Mouse (Mus musculus): ENCODE data around the gene 1110051M20Rik.

1110051M20Rik gene

GRCm38 (mm10) chr2:91411473-91411872 lies 33.0 kb downstream of the 1110051M20Rik start:
- DNase-seq = no peak

GRCm38 (mm10) chr2:91408031-91408430 lies 36.5 kb downstream of the 1110051M20Rik start:
- no peak for DNase-seq

GRCm38 (mm10) chr2:91405071-91405470 lies 39.4 kb downstream of the 1110051M20Rik start:
- DNase-seq = no peak

- no peak for DNase-seq
Observed at GRCm38 (mm10) chr2:91399727-91400126, 44.8 kb downstream of the 1110051M20Rik start.

GRCm38 (mm10) chr2:91399168-91399567 lies 45.3 kb downstream of the 1110051M20Rik start:
- DNase-seq = no peak

- DNase-seq = no peak
Observed at GRCm38 (mm10) chr2:91394078-91394477, 50.4 kb downstream of the 1110051M20Rik start.

- DNase-seq = no peak
Observed at GRCm38 (mm10) chr2:91388738-91389137, 55.8 kb downstream of the 1110051M20Rik start.

GRCm38 (mm10) chr2:91388281-91388680 lies 56.2 kb downstream of the 1110051M20Rik start:
- DNase-seq = no peak

GRCm38 (mm10) chr2:91387287-91387958 lies 57.1 kb downstream of the 1110051M20Rik start:
- DNase-seq = no peak

GRCm38 (mm10) chr2:91386547-91387286 lies 57.8 kb downstream of the 1110051M20Rik start:
- no peak for DNase-seq

- no peak for DNase-seq
Observed at GRCm38 (mm10) chr2:91383294-91383693, 61.2 kb downstream of the 1110051M20Rik start.

- DNase-seq = no peak
Observed at GRCm38 (mm10) chr2:91377038-91377437, 67.5 kb downstream of the 1110051M20Rik start.

GRCm38 (mm10) chr2:91370314-91370713 lies 74.2 kb downstream of the 1110051M20Rik start:
- no peak for DNase-seq

- DNase-seq = no peak
Observed at GRCm38 (mm10) chr2:91363272-91363671, 81.2 kb downstream of the 1110051M20Rik start.

GRCm38 (mm10) chr2:91361068-91361528 lies 83.4 kb downstream of the 1110051M20Rik start:
- DNase-seq = no peak

- no peak for DNase-seq
Observed at GRCm38 (mm10) chr2:91355767-91356166, 88.7 kb downstream of the 1110051M20Rik start.

GRCm38 (mm10) chr2:91354727-91355403 lies 89.6 kb downstream of the 1110051M20Rik start:
- no peak for DNase-seq

GRCm38 (mm10) chr2:91353854-91354253 lies 90.7 kb downstream of the 1110051M20Rik start:
- DNase-seq = no peak

GRCm38 (mm10) chr2:91351841-91352240 lies 92.7 kb downstream of the 1110051M20Rik start:
- no peak for DNase-seq

- DNase-seq = no peak
Observed at GRCm38 (mm10) chr2:91349974-91350457, 94.5 kb downstream of the 1110051M20Rik start.

- no peak for DNase-seq
Observed at GRCm38 (mm10) chr2:91348936-91349335, 95.6 kb downstream of the 1110051M20Rik start.

- no peak for DNase-seq
Observed at GRCm38 (mm10) chr2:91345644-91346043, 98.9 kb downstream of the 1110051M20Rik start.

GRCm38 (mm10) chr2:91339591-91339990 lies 104.9 kb downstream of the 1110051M20Rik start:
- no peak for DNase-seq

All from spleen, adult 18-20 months (tissue).